Mouse (Mus musculus) kidney, adult 9 months (tissue): Measurements from ENCODE around the gene Sgk2.
A peak's percentile ranks its signal among the peaks of the same experiment; 100 is the strongest.

Experiments
- DNase-seq: peaks from one replicate; pipeline ENCODE4 v3.0.0; 2022

Sgk2 gene

DNA sequence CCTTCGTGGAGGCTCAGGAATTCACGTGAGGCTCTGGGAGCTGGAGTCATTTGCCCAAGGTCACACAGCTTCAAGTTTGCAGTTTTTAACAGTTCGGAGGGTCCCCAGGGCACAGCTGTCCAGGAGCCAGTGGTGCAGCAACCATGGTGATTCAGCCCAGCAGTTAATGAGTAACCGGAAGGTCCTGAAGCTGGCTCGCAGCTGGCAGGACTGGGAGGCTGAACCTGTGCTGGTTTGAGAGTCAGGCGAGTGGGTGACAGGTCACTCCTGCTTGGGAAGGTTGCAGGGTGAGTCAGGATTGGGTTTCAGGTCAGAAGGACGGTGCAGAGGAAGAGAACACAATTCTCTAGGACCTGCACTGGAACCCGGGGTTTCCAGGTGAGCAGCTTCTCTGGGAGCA, at the start of gene Sgk2:
Sgk2 (plus strand) TSS at position 113 of the 400 bp plus-strand sequence.
- peak; percentile 97 for DNase-seq

DNA sequence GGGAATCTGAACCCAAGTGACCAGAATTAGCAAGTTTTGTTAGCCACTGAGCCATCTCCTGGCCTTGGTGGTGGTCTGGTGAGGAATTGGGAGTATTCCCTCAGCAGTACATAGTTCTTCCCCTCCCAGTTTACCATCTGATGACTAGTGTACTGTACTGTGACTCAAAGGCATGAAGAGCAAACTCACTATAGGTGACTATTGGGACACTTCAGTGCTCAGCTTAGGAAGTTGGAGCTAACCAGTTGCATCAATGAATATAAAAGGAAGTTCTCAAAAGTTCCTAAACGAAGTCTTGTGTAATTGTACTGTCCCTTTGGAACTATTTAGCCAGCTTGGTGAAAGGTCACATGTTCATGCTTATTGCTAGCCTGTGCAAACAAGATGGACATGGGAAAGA, 47.6 kb upstream of the Sgk2 start:
- no peak for DNase-seq

GRCm38 (mm10) chr2:162943148-162943846, 43.8 kb upstream of the Sgk2 start, which contains the start of gene L3mbtl1:
TSS of gene L3mbtl1 (plus strand) at chr2:162943472.
- no peak for DNase-seq

DNA sequence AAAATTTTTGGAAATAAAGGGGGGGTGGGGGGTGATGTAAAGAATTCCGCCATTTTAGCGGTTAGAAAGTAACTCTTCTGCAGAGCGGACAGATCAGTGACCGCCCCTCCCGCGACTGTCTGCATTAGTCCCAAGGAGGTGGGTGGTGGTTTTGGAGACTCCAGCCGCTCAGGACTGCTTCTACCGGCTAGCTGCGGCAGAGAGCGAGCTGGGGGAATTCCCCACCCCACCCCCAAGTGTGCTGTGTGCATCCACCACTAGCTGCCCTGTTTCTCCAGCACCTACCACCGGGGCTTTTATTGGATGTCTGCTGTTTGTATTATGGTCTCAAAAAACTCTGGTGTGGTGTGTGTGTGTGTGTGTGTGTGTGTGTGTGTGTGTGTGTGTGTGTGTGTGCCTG, 43.2 kb upstream of the Sgk2 start:
- DNase-seq, result no peak

GRCm38 (mm10) chr2:162946964-162947363, 40.2 kb upstream of the Sgk2 start:
- no peak for DNase-seq

DNA sequence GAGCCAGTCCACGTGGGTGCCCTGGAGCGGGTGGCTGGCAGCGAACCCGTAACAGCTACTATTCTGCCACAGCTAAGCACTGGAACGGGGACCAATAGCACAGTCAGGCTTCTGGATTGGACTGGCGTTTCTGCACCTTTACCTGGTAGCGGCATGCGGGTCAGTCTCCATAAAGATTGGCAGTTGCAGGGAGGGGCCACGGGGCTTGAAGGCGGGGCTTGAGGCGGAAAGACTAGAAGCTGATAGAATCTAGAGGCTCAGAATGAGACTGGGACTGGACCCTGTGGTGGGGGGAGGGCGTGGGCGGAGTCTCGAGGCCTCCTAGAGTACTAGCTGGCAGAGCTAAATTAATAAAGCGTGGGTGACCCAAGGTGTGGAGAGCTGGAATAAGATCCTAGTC, 39.4 kb upstream of the Sgk2 start:
- peak; percentile 48 for DNase-seq

GRCm38 (mm10) chr2:162948221-162948620, 38.9 kb upstream of the Sgk2 start:
- no peak for DNase-seq

DNA sequence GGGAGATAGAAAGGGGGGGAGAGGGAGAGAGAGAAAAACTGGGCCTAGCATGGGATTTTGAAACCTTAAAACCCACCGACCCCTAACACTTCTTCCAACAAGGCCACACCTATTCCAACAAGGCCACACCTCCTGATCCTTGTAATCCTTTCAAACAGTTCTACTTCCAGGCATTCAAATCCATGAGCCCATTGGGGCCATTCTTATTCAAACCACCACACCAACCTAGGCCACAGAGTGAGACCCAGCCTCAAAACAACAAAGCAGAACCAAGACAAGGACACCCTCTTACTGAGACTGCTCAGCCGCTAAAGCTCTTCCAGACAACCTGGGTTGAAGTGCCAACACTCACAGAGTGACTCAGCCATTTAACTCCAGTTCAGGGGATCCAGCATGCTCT, 36.4 kb upstream of the Sgk2 start:
- no peak for DNase-seq

DNA sequence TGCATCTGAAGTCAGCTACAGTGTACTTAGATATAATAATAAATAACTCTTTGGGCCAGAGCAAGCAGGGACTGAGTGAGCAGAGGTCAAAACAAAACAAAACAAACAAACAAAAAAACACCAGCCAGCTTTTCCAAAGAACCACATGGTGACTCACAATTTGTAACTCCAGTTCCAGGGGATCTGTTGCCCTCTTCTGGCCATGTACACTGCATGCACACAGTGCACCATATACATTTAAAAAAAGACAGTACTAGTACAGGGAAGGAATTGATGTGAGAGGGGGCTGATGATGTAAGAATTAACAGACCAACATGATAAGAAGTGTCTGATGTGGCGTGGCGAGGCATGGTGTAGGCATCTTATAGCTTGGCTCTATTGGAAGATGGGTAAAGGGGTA, 30.3 kb upstream of the Sgk2 start:
- no peak for DNase-seq

DNA sequence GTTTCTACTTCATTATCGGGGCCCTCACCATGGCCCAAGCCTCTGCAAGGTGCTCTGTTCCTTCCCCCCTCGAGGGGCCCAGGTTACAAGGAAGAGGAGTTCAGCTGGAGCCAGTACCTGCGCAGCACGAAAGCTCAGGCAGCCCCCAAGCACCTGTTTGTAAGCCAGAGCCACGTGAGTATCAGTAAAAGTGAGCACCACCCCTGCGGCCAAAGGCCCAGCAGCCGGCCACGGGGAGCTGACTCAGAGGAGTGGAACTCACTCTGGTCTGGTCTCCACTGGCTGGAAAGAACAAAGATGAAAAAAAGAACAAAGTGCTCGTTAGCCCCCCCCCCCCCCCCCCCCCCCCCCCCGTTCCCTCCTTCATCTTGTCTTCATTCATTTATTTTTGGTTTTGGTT, 25.8 kb upstream of the Sgk2 start:
- DNase-seq, result no peak

- no peak for DNase-seq
Measured at GRCm38 (mm10) chr2:162966734-162967133, 20.4 kb upstream of the Sgk2 start.

GRCm38 (mm10) chr2:162968357-162968756, 18.8 kb upstream of the Sgk2 start:
- peak; percentile 66 for DNase-seq

DNA sequence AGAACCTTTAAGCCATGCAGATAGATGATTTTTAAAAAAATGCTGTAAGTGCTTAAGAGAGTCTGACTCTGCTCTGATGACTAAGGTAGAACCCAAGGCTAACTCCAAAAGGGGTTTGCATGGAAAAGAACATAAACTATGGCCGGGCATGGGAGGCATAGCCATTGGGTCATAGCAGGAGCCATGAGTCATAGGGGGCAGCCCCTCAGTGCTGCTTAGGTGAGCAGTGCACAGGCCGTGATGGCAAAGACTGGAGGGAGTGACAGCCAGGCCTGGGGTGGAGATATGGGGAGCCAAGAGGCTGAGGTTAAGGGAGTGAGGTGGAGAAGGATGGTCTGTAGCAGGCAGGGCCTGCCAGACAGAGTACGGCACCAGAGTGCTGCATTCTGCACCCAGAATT, 18.0 kb upstream of the Sgk2 start:
- no peak for DNase-seq

DNA sequence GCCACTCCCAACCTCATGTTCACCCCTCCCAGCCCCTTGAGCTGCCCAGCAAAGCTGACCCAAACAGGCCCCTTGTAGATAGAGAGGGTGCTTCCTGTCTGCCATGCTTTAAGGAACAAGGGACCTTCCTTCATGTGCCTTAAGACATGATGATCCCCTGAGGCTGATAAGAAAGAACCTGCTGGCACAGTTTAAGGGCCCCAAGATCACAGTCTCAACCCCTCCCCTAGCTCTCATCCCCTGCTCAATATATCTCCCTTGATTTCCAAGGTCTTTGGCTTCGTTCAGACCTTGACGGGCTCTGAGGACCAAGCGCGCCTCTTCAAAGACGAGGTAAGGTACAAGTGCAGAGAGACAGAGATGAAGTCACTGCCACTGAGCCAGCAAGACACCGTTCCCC, 16.2 kb upstream of the Sgk2 start:
- no peak for DNase-seq

DNA sequence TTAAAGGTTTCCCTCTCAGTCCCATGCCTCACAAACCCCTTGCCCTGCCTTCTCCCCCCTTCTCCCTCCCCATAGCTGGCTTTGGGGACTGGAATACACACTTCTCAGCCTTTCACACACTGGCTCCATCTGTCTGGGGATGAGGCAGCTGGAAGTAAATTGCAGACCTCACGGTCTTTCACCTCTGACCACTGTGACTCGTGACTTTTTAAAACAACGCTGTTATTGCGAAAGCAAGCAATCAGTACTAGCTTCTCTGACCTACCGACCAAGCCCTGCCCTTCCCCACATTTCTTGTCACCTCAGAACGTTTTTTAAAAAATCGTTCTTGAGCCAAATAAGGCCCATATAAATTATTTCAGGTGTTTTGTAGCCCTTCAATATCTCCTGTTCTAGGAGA, 14.4 kb upstream of the Sgk2 start:
- DNase-seq, result no peak

GRCm38 (mm10) chr2:162973206-162973605, 13.9 kb upstream of the Sgk2 start:
- no peak for DNase-seq

DNA sequence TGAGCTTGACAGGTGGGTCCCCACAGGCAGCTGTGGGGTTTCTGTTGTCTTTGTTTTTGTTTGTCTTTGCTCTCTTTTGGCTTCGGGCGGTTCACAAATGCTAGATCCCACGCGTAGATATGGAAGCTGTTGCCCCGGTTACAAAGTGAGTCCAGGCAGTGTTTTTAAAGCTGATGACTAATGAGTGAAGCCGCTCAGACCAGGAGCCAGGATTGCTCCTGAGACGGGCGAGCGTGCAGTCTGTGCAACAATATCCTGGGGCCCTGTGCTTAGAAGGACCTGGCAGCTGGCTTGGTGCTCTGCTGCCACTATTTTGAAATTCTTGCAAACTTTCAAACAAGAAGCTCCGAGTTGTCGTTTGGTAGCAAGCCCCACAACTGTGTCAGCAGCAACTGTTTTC, 13.5 kb upstream of the Sgk2 start:
- no peak for DNase-seq

DNA sequence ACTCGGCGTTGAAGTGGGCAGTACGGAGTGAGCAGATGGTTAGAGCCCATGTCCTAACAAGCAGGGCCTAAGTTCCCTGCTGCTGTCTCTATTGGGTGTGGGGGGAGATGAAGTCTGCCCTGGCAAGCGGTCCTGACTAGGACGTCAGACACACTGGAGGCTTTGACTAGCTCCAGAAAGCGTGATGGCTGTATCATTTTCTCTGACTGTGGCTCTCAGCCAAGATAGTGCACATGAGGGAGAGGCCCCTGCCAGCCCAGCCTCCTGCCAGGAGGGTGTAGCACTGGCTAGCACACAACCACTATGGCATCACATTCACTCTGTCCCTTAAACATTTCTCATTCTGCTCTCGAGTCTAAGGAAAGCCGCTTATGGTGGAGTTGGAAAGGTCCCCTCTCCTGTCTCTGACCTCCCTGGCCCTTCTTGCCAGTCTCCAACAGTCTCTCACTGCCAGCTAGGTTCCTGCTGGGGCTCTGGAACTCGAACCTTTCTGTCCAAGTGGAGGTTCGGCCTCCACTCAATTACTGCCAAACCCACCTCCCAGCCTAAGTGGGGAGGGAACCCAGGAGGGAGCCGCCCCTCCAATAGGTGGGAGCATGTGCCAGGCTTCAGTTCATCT, 11.9 kb upstream of the Sgk2 start:
- no peak for DNase-seq

DNA sequence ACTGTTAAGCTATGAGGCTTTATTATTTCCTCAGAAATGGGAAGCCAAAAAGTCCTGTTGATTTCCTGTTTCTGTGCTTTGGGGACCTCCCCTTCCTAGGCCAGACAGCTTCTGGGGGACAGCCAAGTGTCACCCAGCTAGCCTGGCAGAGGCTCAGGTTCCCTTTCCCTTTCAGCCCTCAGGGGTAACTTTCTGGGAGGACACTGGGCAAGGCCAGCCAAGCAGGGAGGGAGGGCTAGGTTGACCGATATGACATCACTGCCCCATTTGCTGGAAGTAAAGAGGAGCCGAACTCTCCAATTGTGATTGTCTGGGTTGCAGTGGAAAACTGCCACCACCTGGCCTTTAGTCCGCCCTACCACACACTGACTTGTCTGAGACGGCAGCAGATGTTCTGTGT, 11.1 kb upstream of the Sgk2 start:
- peak; percentile 68 for DNase-seq

- peak; percentile 89 for DNase-seq
Measured at GRCm38 (mm10) chr2:162984381-162984780, 2.7 kb upstream of the Sgk2 start.

- DNase-seq, result peak; percentile 97
Measured at GRCm38 (mm10) chr2:162985923-162986322, 1.2 kb upstream of the Sgk2 start.

GRCm38 (mm10) chr2:162986764-162987163, 366 bp upstream of the Sgk2 start:
- no peak for DNase-seq

DNA sequence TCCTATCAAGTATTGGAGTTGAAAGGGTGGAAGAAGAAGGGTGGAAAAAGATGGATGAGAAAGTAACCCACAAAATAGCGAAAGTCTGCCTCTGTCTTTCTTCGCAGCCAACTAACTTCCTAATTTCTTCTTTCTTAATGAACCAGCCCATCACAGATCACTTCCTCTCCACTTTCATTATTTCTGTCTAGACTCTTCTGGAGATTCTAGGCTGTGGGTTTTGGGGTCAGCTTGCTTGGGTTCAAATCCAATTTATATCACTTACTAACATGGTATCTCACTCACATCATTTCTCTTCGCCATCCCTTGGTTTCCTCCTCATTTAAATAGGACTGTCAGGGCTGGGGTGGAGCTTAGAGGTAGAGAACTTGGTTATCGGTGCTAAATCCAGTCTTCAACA, 1.1 kb downstream of the Sgk2 start:
- no peak for DNase-seq

- peak; percentile 63 for DNase-seq
Measured at GRCm38 (mm10) chr2:162991394-162992083, 4.4 kb downstream of the Sgk2 start.
